Mouse (Mus musculus): ENCODE data around the gene Slain2. TPM values are rescaled to one million over a fixed set of nuclear protein-coding genes. Genes with fewer than 3 reads are reported as not detected.

Gene Slain2
- polyA plus RNA-seq, 2 experiments, result 4.5 to 5.4 TPM

DNA sequence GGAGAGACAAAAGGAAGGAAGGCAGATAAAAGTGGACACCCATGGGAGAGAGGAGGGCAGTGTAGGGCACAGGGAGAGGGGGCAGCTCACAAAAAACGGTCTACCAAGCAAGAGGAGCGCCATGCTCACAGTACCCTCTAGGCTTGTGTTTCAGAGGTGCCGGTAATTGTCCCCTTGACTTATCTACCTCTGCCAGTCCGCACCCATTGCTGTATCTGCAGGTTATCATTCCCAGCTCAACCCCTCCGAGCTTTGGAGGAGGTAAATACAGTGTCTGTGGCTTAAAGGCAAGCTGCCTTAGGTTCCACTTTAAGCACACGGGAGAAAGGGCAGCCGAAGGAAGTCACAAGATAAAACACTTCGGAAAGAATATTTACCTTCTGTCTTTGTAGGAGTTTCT lies 14.8 kb upstream of the Slain2 start:
- H3K9ac ChIP-seq (replicated peaks), result no peak overlapping the region
- no peaks in the 10 kb centered on the region for H3K27me3 ChIP-seq (ENCODE audit: control insufficient read depth, insufficient read depth, low read length)
- ATAC-seq (ENCODE audit: insufficient read depth), result no peak
- no peaks in the 10 kb centered on the region for H3K9me3 ChIP-seq (ENCODE audit: control insufficient read depth, low read length)
- no peaks in the 10 kb centered on the region for H3K36me3 ChIP-seq (replicated peaks; ENCODE audit: control insufficient read depth, insufficient read depth, low read depth)
- WGBS (ENCODE audit: insufficient replicate concordance), result 30% methylated on average over 8 of the region's 8 CpGs
- DNase-seq (ENCODE audit: low read depth in 3 of 3, low spot score in 3 of 3), result no peak
- no peak overlapping the region for H3K4me2 ChIP-seq (ENCODE audit: low read depth)
- no peak overlapping the region for H3K4me3 ChIP-seq (ENCODE audit: insufficient read depth in 1 of 2, low read depth in 2 of 2, low read length in 2 of 2)
- H3K27ac ChIP-seq, result no peak overlapping the region
- TF ChIP-seq CTCF (IDR thresholded peaks at IDR 0.05; ENCODE audit: low read depth) (no peak), EP300 (IDR thresholded peaks at IDR 0.05; ENCODE audit: low read depth) (no peak)
- H3K4me1 ChIP-seq (replicated peaks; ENCODE audit: control insufficient read depth in 2 of 2, insufficient read depth in 2 of 2, low read length in 1 of 2), result peaks cover 0 to 26% of the 10 kb centered on the region in 2 experiments; a peak in 3 of 4 replicates

DNA sequence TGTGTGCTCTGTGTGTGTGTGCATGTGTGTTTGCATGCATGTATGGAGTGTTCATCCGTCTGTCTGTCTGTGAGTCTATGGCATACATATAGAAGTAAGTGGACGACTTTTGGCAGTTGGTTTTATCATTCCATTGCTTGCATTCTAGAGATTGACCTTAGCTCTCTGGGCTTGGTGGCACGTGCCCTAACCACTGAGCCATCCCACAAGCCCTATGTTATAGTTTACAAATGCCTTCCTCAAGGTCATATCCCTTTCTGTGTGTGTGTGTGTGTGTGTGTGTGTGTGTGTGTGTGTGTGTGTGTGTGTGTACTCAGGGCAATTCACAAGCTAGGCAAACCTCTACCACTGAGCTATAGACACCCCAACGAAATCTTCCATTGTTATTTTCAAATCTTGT lies 12.2 kb upstream of the Slain2 start:
- peaks cover 0 to 23% of the 10 kb centered on the region in 2 experiments; a peak in 3 of 4 replicates for H3K4me1 ChIP-seq (replicated peaks; ENCODE audit: control insufficient read depth in 2 of 2, insufficient read depth in 2 of 2, low read length in 1 of 2)
- no peak overlapping the region for H3K4me2 ChIP-seq (ENCODE audit: low read depth)
- TF ChIP-seq CTCF (IDR thresholded peaks at IDR 0.05; ENCODE audit: low read depth), result no peak
- TF ChIP-seq EP300 (IDR thresholded peaks at IDR 0.05; ENCODE audit: low read depth), result no peak
- 47% methylated on average over 4 of the region's 4 CpGs for WGBS (ENCODE audit: insufficient replicate concordance)
- H3K36me3 ChIP-seq (replicated peaks; ENCODE audit: control insufficient read depth, insufficient read depth, low read depth), result no peaks in the 10 kb centered on the region
- H3K9me3 ChIP-seq (ENCODE audit: control insufficient read depth, low read length), result no peaks in the 10 kb centered on the region
- no peak overlapping the region for H3K27ac ChIP-seq
- ATAC-seq (ENCODE audit: insufficient read depth), result no peak
- H3K27me3 ChIP-seq (ENCODE audit: control insufficient read depth, insufficient read depth, low read length), result no peaks in the 10 kb centered on the region
- no peak for DNase-seq (ENCODE audit: low read depth in 3 of 3, low spot score in 3 of 3)
- no peak overlapping the region for H3K4me3 ChIP-seq (ENCODE audit: insufficient read depth in 1 of 2, low read depth in 2 of 2, low read length in 2 of 2)
- no peak overlapping the region for H3K9ac ChIP-seq (replicated peaks)

DNA sequence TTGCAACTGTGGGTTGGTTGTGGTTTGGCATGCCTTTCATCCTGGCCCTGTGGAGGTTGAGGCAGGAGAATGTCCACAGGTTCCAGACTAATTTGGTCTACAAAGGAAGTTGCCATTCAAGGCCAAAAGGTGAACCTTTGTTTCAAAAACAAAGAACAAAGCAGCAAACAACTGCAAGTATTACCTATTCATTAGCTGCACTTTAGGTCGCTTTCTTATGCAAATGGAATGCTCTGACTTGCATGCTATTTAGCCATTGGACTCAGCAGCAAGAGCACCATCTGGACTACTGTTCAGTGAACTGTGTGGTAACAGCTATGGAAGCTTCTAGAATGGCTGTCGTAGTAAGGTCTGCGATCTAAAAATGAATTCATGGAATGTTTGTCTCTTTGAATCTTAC lies 11.8 kb upstream of the Slain2 start:
- H3K9ac ChIP-seq (replicated peaks), result no peak overlapping the region
- DNase-seq (ENCODE audit: low read depth in 3 of 3, low spot score in 3 of 3), result no peak
- H3K4me1 ChIP-seq (replicated peaks; ENCODE audit: control insufficient read depth in 2 of 2, insufficient read depth in 2 of 2, low read length in 1 of 2), result peaks cover 0 to 20% of the 10 kb centered on the region in 2 experiments; a peak in 3 of 4 replicates
- H3K9me3 ChIP-seq (ENCODE audit: control insufficient read depth, low read length), result no peaks in the 10 kb centered on the region
- H3K4me2 ChIP-seq (ENCODE audit: low read depth), result no peak overlapping the region
- no peak for ATAC-seq (ENCODE audit: insufficient read depth)
- H3K27ac ChIP-seq, result no peak overlapping the region
- no peaks in the 10 kb centered on the region for H3K27me3 ChIP-seq (ENCODE audit: control insufficient read depth, insufficient read depth, low read length)
- TF ChIP-seq CTCF (IDR thresholded peaks at IDR 0.05; ENCODE audit: low read depth), result no peak
- no peak for TF ChIP-seq EP300 (IDR thresholded peaks at IDR 0.05; ENCODE audit: low read depth)
- no peak overlapping the region for H3K4me3 ChIP-seq (ENCODE audit: insufficient read depth in 1 of 2, low read depth in 2 of 2, low read length in 2 of 2)
- 67% methylated on average over 3 of the region's 3 CpGs for WGBS (ENCODE audit: insufficient replicate concordance)
- no peaks in the 10 kb centered on the region for H3K36me3 ChIP-seq (replicated peaks; ENCODE audit: control insufficient read depth, insufficient read depth, low read depth)

DNA sequence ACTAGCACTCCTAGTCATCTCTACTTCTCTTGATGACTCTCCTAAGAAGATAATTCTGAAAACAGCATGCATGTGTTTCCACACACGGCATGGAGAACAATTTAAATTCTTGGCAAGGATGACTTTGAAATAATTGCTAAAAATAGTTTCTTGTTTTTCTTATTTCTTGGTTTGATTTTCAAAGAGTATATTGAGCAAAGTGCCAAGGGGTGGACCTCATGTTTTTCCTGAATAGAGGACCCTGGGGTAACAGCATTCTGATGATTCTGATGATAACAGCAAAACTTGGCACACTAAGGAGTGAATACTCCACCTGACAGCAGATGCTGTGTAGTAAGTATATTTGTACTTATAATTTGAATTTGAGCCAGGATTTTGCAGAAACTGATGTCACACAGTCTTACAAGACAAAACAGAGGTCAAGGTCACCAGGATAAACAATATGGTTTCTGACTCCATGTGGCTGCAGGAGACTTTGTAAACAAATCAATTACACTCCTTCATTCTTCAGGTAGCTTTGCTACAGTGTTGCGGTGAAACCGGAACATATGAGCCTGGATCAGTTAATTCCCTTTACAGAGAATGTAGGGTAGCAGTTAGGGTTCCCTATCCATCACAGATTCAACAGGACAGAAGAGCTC lies 11.1 kb upstream of the Slain2 start:
- Histone ChIP-seq H3K9me3 (ENCODE audit: control insufficient read depth, low read length) (no peaks in the 10 kb centered on the region), H3K4me1 (replicated peaks; ENCODE audit: control insufficient read depth in 2 of 2, insufficient read depth in 2 of 2, low read length in 1 of 2) (peaks cover 0 to 18% of the 10 kb centered on the region in 2 experiments; a peak in 3 of 4 replicates), H3K27me3 (ENCODE audit: control insufficient read depth, insufficient read depth, low read length) (no peaks in the 10 kb centered on the region), H3K36me3 (replicated peaks; ENCODE audit: control insufficient read depth, insufficient read depth, low read depth) (no peaks in the 10 kb centered on the region), H3K27ac (no peak overlapping the region), H3K4me2 (ENCODE audit: low read depth) (no peak overlapping the region), H3K4me3 (ENCODE audit: insufficient read depth in 1 of 2, low read depth in 2 of 2, low read length in 2 of 2) (no peak overlapping the region), H3K9ac (replicated peaks) (no peak overlapping the region)
- ATAC-seq (ENCODE audit: insufficient read depth), result no peak
- TF ChIP-seq EP300 (IDR thresholded peaks at IDR 0.05; ENCODE audit: low read depth), result no peak
- 84% methylated on average over 3 of the region's 3 CpGs for WGBS (ENCODE audit: insufficient replicate concordance)
- DNase-seq (ENCODE audit: low read depth in 3 of 3, low spot score in 3 of 3), result no peak

DNA sequence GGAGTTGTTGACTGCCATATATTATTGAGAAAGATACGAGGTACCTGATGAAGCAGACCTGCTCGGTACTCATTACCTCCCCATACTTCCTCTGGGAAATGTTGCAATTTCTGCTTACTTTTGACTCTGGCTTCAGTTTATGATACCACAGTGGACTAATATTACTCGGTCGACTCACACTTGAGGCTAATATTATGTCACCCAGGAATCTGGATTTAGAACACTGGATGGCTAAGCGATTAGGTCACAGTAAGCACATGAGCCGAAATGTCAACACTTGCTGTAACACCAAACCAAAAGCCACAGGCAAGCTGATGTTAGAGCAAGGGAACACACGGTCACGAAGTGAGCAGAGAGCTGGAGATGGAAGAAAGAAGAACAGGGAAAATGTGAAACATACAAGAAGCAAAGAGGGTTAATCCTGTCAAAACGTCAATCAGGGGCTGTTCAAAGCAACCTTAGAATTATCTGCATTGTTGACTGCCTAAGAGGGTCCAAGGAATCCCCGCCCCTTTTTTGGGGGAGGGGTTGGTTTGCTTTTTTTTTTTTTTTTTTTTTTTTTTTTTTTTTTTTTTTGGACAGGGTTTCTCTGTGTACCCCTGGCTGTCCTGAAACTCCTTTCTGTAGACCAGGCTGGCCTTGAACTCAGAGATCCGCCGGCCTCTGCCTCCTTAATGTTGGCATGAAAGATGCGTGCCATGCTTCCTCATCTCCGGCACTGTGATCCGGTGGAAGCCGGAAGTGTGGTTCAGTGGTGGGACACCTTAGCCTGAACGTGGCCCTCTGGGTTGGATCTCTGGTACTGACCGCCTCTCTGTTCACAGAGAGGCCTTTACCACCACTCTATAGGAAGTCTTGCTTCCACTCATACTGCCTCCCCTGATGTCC lies 9.0 kb upstream of the Slain2 start:
- TF ChIP-seq CTCF (IDR thresholded peaks at IDR 0.05; ENCODE audit: low read depth), result no peak
- no peak for TF ChIP-seq EP300 (IDR thresholded peaks at IDR 0.05; ENCODE audit: low read depth)

More for the DNA sequence above, 9.0 kb upstream of the Slain2 start:
- DNase-seq (ENCODE audit: low read depth in 3 of 3, low spot score in 3 of 3) (no peak), ATAC-seq (ENCODE audit: insufficient read depth) (no peak)
- Histone ChIP-seq H3K27ac (no peak overlapping the region), H3K27me3 (ENCODE audit: control insufficient read depth, insufficient read depth, low read length) (no peaks in the 10 kb centered on the region), H3K36me3 (replicated peaks; ENCODE audit: control insufficient read depth, insufficient read depth, low read depth) (no peaks in the 10 kb centered on the region), H3K9ac (replicated peaks) (no peak overlapping the region), H3K4me2 (ENCODE audit: low read depth) (no peak overlapping the region), H3K4me3 (ENCODE audit: insufficient read depth in 1 of 2, low read depth in 2 of 2, low read length in 2 of 2) (no peak overlapping the region), H3K4me1 (replicated peaks; ENCODE audit: control insufficient read depth in 2 of 2, insufficient read depth in 2 of 2, low read length in 1 of 2) (peaks cover 5 to 14% of the 10 kb centered on the region in 2 experiments; a peak in 3 of 4 replicates), H3K9me3 (ENCODE audit: control insufficient read depth, low read length) (no peaks in the 10 kb centered on the region)
- 57% methylated on average over 18 of the region's 18 CpGs for WGBS (ENCODE audit: insufficient replicate concordance)
